Mouse (Mus musculus) thymus, postnatal 14 days (tissue): ENCODE results near the gene Igfbp4.

Source experiments
- DNase-seq: peaks from one replicate; pipeline ENCODE4 v3.0.0; 2021

Igfbp4 gene

GRCm38 (mm10) chr11:99041051-99041729, at the start of gene Igfbp4:
Gene Igfbp4 (plus strand): TSS chr11:99041244.
- peak; percentile 48 for DNase-seq

- no peak for DNase-seq
These were observed 45.1 kb upstream of the Igfbp4 start for GRCm38 (mm10) chr11:98995987-98996386.

- DNase-seq: no peak
These were observed 43.4 kb upstream of the Igfbp4 start for GRCm38 (mm10) chr11:98997659-98998058.

- no peak for DNase-seq
These were observed 42.3 kb upstream of the Igfbp4 start for GRCm38 (mm10) chr11:98998776-98999175.

- no peak for DNase-seq
These were observed 41.8 kb upstream of the Igfbp4 start for GRCm38 (mm10) chr11:98999243-98999642.

DNA sequence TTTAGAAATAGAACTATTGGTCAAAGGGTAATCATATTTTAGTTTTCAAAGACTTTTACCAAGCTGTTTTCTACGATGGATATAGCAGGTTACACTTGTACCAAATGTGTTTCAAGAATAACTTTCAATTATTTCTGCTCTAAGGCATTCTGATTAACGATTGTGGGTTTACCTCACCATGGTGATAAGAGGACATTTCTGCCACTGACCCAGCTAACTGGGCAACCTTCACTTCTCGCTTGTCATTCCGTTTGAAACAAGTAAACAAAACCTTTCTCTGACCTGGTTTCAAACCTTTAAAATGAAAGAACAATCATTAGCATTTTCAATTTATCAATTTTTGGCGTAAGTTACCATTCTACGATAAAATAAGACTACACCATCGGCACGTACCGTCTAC, 34.3 kb upstream of the Igfbp4 start:
- DNase-seq: no peak

DNA sequence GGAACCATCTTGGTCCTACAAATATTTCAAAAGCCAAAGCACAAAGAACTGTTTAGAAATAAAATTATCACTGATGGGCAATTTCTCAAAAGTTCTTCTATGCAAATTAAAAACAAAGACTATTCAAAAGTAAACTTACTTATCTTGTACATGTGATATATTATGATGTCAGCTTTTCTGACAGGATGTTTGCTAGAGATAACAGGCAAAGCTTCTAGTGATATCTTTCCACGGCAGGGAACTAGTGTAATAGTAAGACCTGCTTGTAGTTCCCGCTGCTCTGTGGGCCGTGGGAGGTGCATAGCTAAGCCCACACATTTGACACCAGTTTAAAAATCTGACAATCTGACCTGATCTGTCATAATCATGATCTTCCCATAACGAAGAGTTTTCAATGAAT, 30.9 kb upstream of the Igfbp4 start:
- DNase-seq: no peak

GRCm38 (mm10) chr11:99010706-99011105, 30.3 kb upstream of the Igfbp4 start:
- DNase-seq: no peak

DNA sequence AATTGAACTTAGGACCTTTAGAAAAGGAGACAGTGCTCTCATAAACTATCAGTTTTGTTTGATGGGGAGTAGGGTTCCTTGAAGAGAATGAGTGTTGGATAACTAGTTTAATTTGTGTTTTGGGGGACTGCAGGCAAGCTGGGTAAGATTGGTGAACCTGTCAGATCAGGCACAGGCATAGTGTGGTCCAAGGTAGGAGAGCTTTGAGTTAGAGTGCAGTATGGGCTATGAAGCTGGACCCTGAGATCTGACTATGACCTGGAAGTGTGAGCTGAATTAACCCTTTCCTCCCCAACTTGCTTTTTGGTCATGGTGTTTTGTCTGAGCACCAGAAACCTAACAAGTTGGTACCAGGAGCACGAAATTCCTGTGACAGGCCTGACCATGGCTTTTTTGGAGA, 27.2 kb upstream of the Igfbp4 start:
- DNase-seq: no peak

DNA sequence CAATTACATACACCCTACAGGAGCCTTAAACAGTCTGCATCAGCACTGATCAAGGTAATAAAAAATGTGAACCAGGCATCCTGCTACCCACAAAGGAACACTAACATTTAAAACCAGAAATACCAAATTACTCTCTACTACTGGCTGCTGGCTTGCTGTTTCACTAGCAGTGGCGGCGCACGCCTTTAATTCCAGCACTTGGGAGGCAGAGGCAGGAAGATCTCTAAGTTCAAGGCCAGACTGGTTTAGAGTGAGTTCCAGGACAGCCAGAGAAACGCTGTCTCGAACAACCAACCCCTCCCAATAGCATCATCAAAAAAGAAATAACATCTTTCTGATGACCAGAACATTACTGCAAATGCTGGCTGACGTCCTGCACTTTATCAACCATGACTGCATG, 21.2 kb upstream of the Igfbp4 start:
- no peak for DNase-seq

GRCm38 (mm10) chr11:99022384-99022933, 18.6 kb upstream of the Igfbp4 start:
- no peak for DNase-seq

DNA sequence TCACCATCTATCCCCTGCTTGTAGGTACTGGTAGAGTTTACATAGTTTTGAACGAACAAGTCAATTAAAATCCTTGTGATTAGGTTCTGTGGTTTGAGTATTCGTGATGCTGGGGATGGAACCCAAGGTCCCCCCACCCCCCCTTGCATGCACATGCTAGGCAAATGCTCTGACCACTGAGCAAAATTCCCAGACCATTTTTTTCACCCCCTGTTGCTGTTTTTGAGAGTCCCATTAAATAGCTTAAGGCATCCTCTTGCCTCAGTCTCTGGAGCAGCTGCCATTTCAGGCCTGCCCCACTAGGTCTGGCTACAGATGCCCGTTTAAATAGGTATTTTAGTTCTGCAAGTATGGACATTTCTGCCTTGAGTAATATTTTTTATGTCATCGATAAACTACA, 17.9 kb upstream of the Igfbp4 start:
- no peak for DNase-seq

GRCm38 (mm10) chr11:99023500-99024467, 17.3 kb upstream of the Igfbp4 start, which contains the start of gene Top2a:
Gene Top2a (minus strand): TSS chr11:99024189.
- peak; percentile 92 for DNase-seq

DNA sequence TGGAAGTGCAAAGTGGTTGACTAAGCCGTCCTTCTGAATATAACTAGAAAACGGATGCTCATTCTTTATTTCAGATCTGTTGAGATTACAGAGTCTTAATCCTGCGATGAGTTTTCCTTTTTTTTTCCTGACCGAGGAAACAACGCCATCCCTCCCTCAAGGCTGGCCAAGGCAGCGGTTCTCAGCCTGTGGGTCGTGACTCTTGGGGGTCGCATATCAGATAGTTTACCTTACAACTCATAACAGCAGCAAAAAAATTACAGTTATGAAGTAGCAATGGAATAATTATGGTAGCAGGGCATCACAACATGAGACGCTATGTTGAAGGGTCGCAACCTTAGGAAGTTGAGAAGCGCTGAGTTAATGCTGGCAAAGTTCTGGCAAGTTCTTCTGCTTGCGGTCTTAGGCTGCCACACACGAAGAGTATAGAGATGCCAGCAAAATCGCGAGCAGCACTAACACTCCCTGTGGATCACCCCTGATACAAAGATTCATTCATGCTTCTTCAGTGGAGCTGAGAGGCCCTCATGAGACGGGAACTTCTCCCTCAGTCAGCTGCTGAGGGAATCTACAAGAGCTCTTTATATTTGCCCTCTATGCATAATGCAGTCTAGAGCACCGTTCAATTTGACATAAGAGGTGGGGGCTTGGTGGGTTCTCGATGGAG, 16.4 kb upstream of the Igfbp4 start:
- DNase-seq: no peak

GRCm38 (mm10) chr11:99025878-99026277, 15.2 kb upstream of the Igfbp4 start:
- DNase-seq: peak; percentile 47

GRCm38 (mm10) chr11:99026899-99027440, 14.1 kb upstream of the Igfbp4 start:
- no peak for DNase-seq

DNA sequence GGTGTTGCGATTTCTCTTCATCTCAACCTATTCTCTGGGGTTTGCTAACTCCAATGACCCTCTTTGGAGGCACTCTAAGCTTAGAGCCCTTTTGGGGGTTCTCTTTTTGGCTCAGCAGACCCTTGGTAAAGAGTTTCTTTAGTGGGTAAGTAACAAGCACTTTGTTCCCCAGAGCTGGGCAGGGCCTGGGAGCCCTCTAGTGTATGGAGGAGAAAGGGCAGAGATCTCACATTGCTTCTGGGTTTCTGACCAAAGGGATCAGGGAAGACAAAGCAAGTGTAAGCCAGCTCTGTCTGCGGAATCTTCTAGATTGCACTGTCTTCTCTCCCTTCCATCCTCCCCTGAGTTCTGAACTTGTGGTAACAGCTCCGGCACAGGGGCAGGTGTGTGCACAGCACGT, 5.7 kb upstream of the Igfbp4 start:
- DNase-seq: no peak

GRCm38 (mm10) chr11:99036254-99036653, 4.8 kb upstream of the Igfbp4 start:
- no peak for DNase-seq

DNA sequence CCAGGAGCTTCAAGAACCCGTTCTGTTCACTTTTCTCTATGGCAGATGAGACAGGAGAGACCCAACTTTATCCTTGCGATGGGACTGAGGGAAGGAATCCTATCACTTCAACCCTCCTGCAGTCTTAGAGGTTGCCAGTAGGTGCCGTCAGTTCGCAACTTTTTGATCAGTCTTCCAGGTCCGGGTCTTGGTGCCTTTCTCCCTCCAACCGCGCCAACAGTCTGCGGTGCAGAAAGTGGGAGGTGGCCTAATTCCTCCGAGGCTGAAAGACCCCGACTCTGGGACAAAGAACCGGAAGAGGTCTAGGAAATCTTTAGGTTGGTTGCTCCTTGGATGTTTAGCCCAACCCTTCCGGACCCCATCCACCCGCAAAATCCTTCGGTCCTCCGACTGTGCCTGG, 1.3 kb upstream of the Igfbp4 start:
- DNase-seq: peak; percentile 79

DNA sequence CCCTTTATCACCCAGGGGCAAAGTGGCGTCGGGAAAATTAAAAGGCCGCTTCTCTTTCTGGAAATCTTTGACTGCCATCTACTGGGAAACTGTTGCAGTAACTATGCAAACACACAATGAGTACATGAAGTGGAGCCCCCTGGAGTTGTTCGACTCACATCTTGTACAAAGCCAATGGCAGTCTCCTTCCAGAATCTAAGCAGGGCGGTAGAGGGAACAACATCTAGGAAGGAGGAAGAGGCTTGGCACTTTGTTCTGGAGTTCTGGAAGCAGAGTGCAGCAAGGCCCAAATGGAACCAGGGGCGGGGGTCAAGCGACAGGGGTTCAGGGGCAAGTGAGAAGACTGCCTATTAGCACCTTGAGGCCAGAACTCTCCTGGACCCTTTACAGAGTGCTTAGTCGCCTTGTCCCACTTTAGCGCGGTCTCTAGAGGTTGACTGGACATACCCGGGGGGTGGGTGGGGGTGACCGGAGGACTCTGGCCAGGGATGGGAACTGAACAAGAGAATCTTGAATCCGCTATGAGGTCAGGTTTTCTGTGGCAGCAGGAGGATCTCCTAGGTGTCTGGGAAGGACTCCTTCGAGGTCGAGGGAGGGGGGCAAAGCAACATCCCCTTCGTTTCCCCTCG, 584 bp upstream of the Igfbp4 start:
- no peak for DNase-seq

- no peak for DNase-seq
These were observed 1.1 kb downstream of the Igfbp4 start for GRCm38 (mm10) chr11:99041841-99042780.
